In the genomic region with DNA sequence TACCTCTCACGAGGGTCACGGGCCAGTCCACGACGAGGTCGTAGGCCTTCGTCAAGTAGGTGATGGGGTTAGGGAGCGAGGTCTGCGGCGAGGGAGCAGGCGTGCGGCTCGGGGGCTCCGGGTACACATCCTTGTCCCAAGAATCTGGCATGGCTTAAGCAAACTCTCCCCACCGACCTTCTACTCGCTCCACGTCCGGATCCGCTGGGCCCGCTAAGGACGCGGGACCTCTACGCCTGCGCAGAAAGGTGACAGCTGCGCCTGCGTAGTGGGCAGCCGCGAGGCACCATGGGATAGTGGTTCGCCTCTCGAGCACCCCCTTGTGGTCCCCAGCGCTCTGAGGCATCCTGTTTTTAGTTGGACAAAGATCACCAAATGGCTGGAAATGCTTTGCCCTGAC, we compare ENCODE assay signal across 8 mouse cellular contexts. TPM values are rescaled to one million over a fixed set of nuclear protein-coding genes. Genes with fewer than 3 reads are reported as not detected.
DNase-seq lines count a peak whose midpoint lies in the region; ATAC-seq and TF ChIP-seq lines count a peak whose summit lies in the region.

A gene (minus strand): TSS at position 295 of the 400 bp plus-strand sequence.

- TF ChIP-seq CTCF in heart, adult 2 months (IDR thresholded peaks at IDR 0.05) = peak; percentile 95

- H3K4me3 ChIP-seq in embryonic facial prominence, embryonic 13.5 days = peak within 1 kb of the TSS; percentile 83
- H3K4me3 ChIP-seq in heart, adult 2 months = peak within 1 kb of the TSS; percentile 73
- H3K4me3 ChIP-seq in limb, embryonic 13.5 days = peak within 1 kb of the TSS; percentile 83
- peak within 1 kb of the TSS; percentile 84 for H3K4me3 ChIP-seq in midbrain, embryonic 16.5 days (ENCODE audit: low read depth, low read length)

- H3K4me1 ChIP-seq in embryonic facial prominence, embryonic 13.5 days = peaks cover 26% of the 10 kb centered on the region
- H3K4me1 ChIP-seq in heart, adult 2 months (ENCODE audit: control insufficient read depth, insufficient read depth, low read length) = peaks cover 7% of the 10 kb centered on the region
- H3K4me1 ChIP-seq in limb, embryonic 13.5 days = peaks cover 29% of the 10 kb centered on the region
- H3K4me1 ChIP-seq in midbrain, embryonic 16.5 days (ENCODE audit: control insufficient read depth, insufficient read depth, low read length) = peaks cover 21% of the 10 kb centered on the region

- peak; percentile 75 for ATAC-seq in embryonic facial prominence, embryonic 13.5 days (ENCODE audit: insufficient number of reproducible peaks, insufficient read depth, low FRiP score, low TSS enrichment, low read depth)
- peak; percentile 75 for ATAC-seq in limb, embryonic 13.5 days (ENCODE audit: low FRiP score, low read depth)
- peak; percentile 76 for ATAC-seq in midbrain, embryonic 16.5 days

- peak; percentile 99 for TF ChIP-seq POLR2A in heart, adult 2 months (IDR thresholded peaks at IDR 0.05; ENCODE audit: insufficient read depth, low read depth, low read length)

- intact Hi-C loops in heart, adult 2 months (cut with DNase I) = no loop called here

- peak within 1 kb of the TSS; percentile 85 for H3K27ac ChIP-seq in embryonic facial prominence, embryonic 13.5 days
- H3K27ac ChIP-seq in heart, adult 2 months = peak within 1 kb of the TSS; percentile 98
- H3K27ac ChIP-seq in limb, embryonic 13.5 days = peak within 1 kb of the TSS; percentile 79; the same call in 1 of the 2 replicates
- peak within 1 kb of the TSS; percentile 85 for H3K27ac ChIP-seq in midbrain, embryonic 16.5 days (ENCODE audit: low read length)

- H3K9ac ChIP-seq in embryonic facial prominence, embryonic 13.5 days = peak within 1 kb of the TSS; percentile 97
- peak within 1 kb of the TSS; percentile 97 for H3K9ac ChIP-seq in heart, adult 2 months (ENCODE audit: low read depth, low read length)
- peak within 1 kb of the TSS; percentile 78 for H3K9ac ChIP-seq in limb, embryonic 13.5 days
- peak within 1 kb of the TSS; percentile 94 for H3K9ac ChIP-seq in midbrain, embryonic 16.5 days (ENCODE audit: low read depth, low read length)

- peak; percentile 92 for DNase-seq in 3134 (ENCODE audit: extremely low read depth, insufficient read length, low spot score)
- DNase-seq in adrenal gland, postnatal 36 days = peak; percentile 97 to 98
- DNase-seq in heart, adult 2 months = peak; percentile 95 to 97
- DNase-seq in kidney, adult 8-10 months = peak; percentile 95 to 98
- peak; percentile 97 to 99 for DNase-seq in spleen, postnatal 10 days (ENCODE audit: low spot score in 2 of 2)

- no peaks in the 10 kb centered on the region for H3K9me3 ChIP-seq in embryonic facial prominence, embryonic 13.5 days
- no peaks in the 10 kb centered on the region for H3K9me3 ChIP-seq in limb, embryonic 13.5 days
- no peaks in the 10 kb centered on the region for H3K9me3 ChIP-seq in midbrain, embryonic 16.5 days (replicated peaks; ENCODE audit: control insufficient read depth, low read length, poor library complexity, severe bottlenecking)

- peak within 1 kb of the TSS; percentile 89 for H3K4me2 ChIP-seq in embryonic facial prominence, embryonic 13.5 days
- peak within 1 kb of the TSS; percentile 91 for H3K4me2 ChIP-seq in limb, embryonic 13.5 days (replicated peaks)
- H3K4me2 ChIP-seq in midbrain, embryonic 16.5 days (ENCODE audit: low read length) = peak within 1 kb of the TSS; percentile 95

- peak; percentile 79 for TF ChIP-seq EP300 in heart, adult 2 months (IDR thresholded peaks at IDR 0.05; ENCODE audit: insufficient read depth, low read depth, low read length)

- no peaks in the 10 kb centered on the region for H3K27me3 ChIP-seq in embryonic facial prominence, embryonic 13.5 days
- no peaks in the 10 kb centered on the region for H3K27me3 ChIP-seq in heart, adult 2 months (ENCODE audit: control insufficient read depth, insufficient read depth, low read length)
- H3K27me3 ChIP-seq in limb, embryonic 13.5 days = no peaks in the 10 kb centered on the region
- no peaks in the 10 kb centered on the region; the same call in 1 of the 2 replicates for H3K27me3 ChIP-seq in midbrain, embryonic 16.5 days (ENCODE audit: control insufficient read depth, insufficient read depth, low read depth, low read length)

- H3K79me2 ChIP-seq in heart, adult 2 months (replicated peaks; ENCODE audit: control insufficient read depth, insufficient read depth, low read length) = no peaks in the 10 kb centered on the region

- peaks cover 16% of the 10 kb centered on the region for H3K36me3 ChIP-seq in embryonic facial prominence, embryonic 13.5 days
- H3K36me3 ChIP-seq in heart, adult 2 months (ENCODE audit: control insufficient read depth, insufficient read depth, low read length) = peaks cover 12% of the 10 kb centered on the region
- peaks cover 19% of the 10 kb centered on the region for H3K36me3 ChIP-seq in limb, embryonic 13.5 days
- H3K36me3 ChIP-seq in midbrain, embryonic 16.5 days (ENCODE audit: control insufficient read depth, insufficient read depth, low read length) = peaks cover 8% of the 10 kb centered on the region

- under 1% methylated on average over 30 of the region's 30 CpGs for WGBS in embryonic facial prominence, embryonic 13.5 days
- WGBS in heart, adult 2 months = under 1% methylated on average over 30 of the region's 30 CpGs
- WGBS in limb, embryonic 13.5 days = 0% methylated on average over 30 of the region's 30 CpGs
- WGBS in midbrain, embryonic 16.5 days = under 1% methylated on average over 30 of the region's 30 CpGs

RNA-seq across cellular contexts. Expression of the gene that starts here (rescaled TPM):
- 100 to 1,000 TPM; 239 to 246 TPM for total RNA-seq in adrenal gland, postnatal 36 days (2021)
- polyA plus RNA-seq in embryonic facial prominence, embryonic 13.5 days (2015; fragmentation: Nextera tagmentation; extraction: Ambion mirVana) = 217 and 229 TPM in 2 replicates
- total RNA-seq in heart, adult 2 months (2021) = 100 to 1,000 TPM; 916 to 992 TPM
- polyA plus RNA-seq in heart, adult 2 months (2012; rRNA removed) = 1,269 and 1,412 TPM in 2 replicates
- 206 and 215 TPM in 2 replicates for polyA plus RNA-seq in limb, embryonic 13.5 days (2015; fragmentation: Nextera tagmentation; extraction: Ambion mirVana)
- polyA plus RNA-seq in midbrain, embryonic 16.5 days (2015; fragmentation: Nextera tagmentation; extraction: Ambion mirVana) = 264 and 289 TPM in 2 replicates

Comparison
In these comparisons a context has a peak if more than half of its experiments do, and no peak if none do; other contexts are left out.
1. Peak in every context shown above with its lines: DNase-seq, ATAC-seq, H3K4me3 ChIP-seq and H3K27ac ChIP-seq.